Mouse (Mus musculus) midbrain, embryonic 15.5 days (tissue): ENCODE results near the gene Mup5. TPM values are rescaled to one million over a fixed set of nuclear protein-coding genes. Genes with fewer than 3 reads are reported as not detected.
"Not testable (repeated sequence)": the region's sequence is repeated elsewhere in the genome, so short reads cannot be mapped to it uniquely, and the experiment has no call there.

Source experiments
- ATAC-seq: fragments of 200-750 bp; cut with Nextera tagmentation; replicated peaks from 2 replicates; pipeline ENCODE4 v1.8.0; 2017; ENCODE audit warnings: moderate TSS enrichment
- H3K27ac ChIP-seq: fragments of 300-500 bp; sonication (generic); 2 replicates; pipeline ENCODE4 v1.5.1; 2015; ENCODE audit warnings: mild to moderate bottlenecking, inconsistent platforms
- H3K27me3 ChIP-seq: fragments of 300-500 bp; sonication (generic); replicated peaks from 2 replicates; pipeline ENCODE4 v1.6.1; 2015; ENCODE audit warnings: inconsistent platforms
- H3K36me3 ChIP-seq: fragments of 300-500 bp; sonication (generic); replicated peaks from 2 replicates; pipeline ENCODE4 v1.6.1; 2015; ENCODE audit warnings: inconsistent platforms
- H3K4me1 ChIP-seq: fragments of 300-500 bp; sonication (generic); 2 replicates; pipeline ENCODE4 v1.6.1; 2015; ENCODE audit warnings: inconsistent platforms
- H3K4me2 ChIP-seq: fragments of 300-500 bp; sonication (generic); 2 replicates; pipeline ENCODE4 v1.6.1; 2015; ENCODE audit warnings: inconsistent platforms, mild to moderate bottlenecking, moderate library complexity
- H3K4me3 ChIP-seq: fragments of 300-500 bp; sonication (generic); 2 replicates; pipeline ENCODE4 v1.5.1; 2015; ENCODE audit warnings: mild to moderate bottlenecking, inconsistent platforms
- H3K9ac ChIP-seq: fragments of 300-500 bp; sonication (generic); 2 replicates; pipeline ENCODE4 v1.6.1; 2015; ENCODE audit warnings: mild to moderate bottlenecking, inconsistent platforms
- H3K9me3 ChIP-seq: fragments of 300-500 bp; sonication (generic); 2 replicates; pipeline ENCODE4 v1.6.1; 2016; ENCODE audit warnings: inconsistent platforms
- WGBS: fragments of 180-500 bp; shearing (Covaris S2); methylation state at CpG from one replicate; pipeline ENCODE4 v1.1.7; 2015; ENCODE audit warnings: mixed read lengths; 5-methylcytosine and 5-hydroxymethylcytosine counted together
- polyA plus RNA-seq: library from polyadenylated mRNA; unstranded; fragments of >200 nt; fragmentation: Nextera tagmentation; extraction: Ambion mirVana; gene quantifications from 2 replicates; pipeline ENCODE4 v1.2.1, GENCODE M21; 2015

Mup5 gene
- polyA plus RNA-seq, 1 experiment from 2014 or later = not detected

- H3K4me3 ChIP-seq, H3K36me3 ChIP-seq, H3K27me3 ChIP-seq, H3K27ac ChIP-seq, H3K4me2 ChIP-seq, H3K9ac ChIP-seq, ATAC-seq, H3K9me3 ChIP-seq, H3K4me1 ChIP-seq: not testable (repeated sequence)
- 85% methylated on average over 1 of the region's 1 CpGs for WGBS
Measured at GRCm38 (mm10) chr4:61789699-61790098, 45.3 kb downstream of the Mup5 start.

- H3K4me2 ChIP-seq, H3K36me3 ChIP-seq, H3K4me1 ChIP-seq, H3K27me3 ChIP-seq, H3K9ac ChIP-seq, ATAC-seq, H3K27ac ChIP-seq, H3K9me3 ChIP-seq, H3K4me3 ChIP-seq: not testable (repeated sequence)
- 87% methylated on average over 1 of the region's 1 CpGs for WGBS
Measured at GRCm38 (mm10) chr4:61784231-61784630, 50.8 kb downstream of the Mup5 start.

GRCm38 (mm10) chr4:61782169-61782568, 52.9 kb downstream of the Mup5 start, which contains the start of gene Mup19:
TSS of gene Mup19 (minus strand) at chr4:61782269.
- H3K9ac ChIP-seq, H3K36me3 ChIP-seq, ATAC-seq, H3K4me2 ChIP-seq, H3K27me3 ChIP-seq, H3K4me3 ChIP-seq, H3K9me3 ChIP-seq, H3K4me1 ChIP-seq, H3K27ac ChIP-seq: not testable (repeated sequence)
- WGBS = 86% methylated on average over 1 of the region's 5 CpGs

Other genes starting within 250 kb of the Mup5 start
- gene Mup17, start 239.4 kb downstream of the Mup5 start, polyA plus RNA-seq = not detected in 2 replicates
- not detected in 2 replicates for gene Mup18, start 161.1 kb downstream of the Mup5 start, polyA plus RNA-seq
- gene Mup19, start 53.0 kb downstream of the Mup5 start, polyA plus RNA-seq = not detected in 2 replicates
- not detected in 2 replicates for gene Mup20, start 218.9 kb upstream of the Mup5 start, polyA plus RNA-seq